Mouse (Mus musculus) megakaryocyte progenitor cell, adult 5-6 weeks (primary cell): ENCODE results near the gene Dnm3. TPM values are rescaled to one million over a fixed set of nuclear protein-coding genes. Genes with fewer than 3 reads are reported as not detected.
A peak's percentile ranks its signal among the peaks of the same experiment; 100 is the strongest.

Experiments used
- ATAC-seq: replicated peaks from 2 replicates; pipeline ENCODE4 v1.8.0; 2016; ENCODE audit warnings: mild to moderate bottlenecking, moderate TSS enrichment, inconsistent platforms; ENCODE audit not compliant: poor library complexity
- total RNA-seq, 2 experiments: library from RNA; stranded (forward) in 1 of 2; stranded (reverse) in 1 of 2; fragments of 157-497, 149-512 nt in 1 of 2; fragments of 200-1000 nt in 1 of 2; gene quantifications; 2 replicates each; pipeline versions ENCODE4 v1.2.3 to v1.2.4; 2015 to 2017

Dnm3 gene
- total RNA-seq, 2 experiments from 2014 or later, result not detected

DNA sequence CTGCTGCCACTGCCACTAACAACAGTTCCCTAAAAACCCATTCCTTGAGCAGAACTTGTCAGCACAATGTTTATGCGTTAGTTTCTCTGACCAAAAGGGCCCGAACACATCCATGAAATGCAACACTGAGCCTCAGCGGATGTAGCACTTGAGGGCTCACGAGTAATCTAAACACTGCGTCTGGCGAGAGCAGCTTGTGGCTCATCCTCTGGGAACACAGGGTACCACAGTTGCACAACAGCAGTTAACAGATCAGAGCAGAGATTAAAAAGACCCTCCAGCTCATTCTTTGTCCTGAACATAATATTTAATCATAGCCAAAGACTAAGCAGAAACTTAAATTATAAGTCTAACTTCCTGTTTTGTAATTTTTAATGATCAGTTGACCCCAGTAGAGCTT, 305.0 kb downstream of the Dnm3 start:
- ATAC-seq, result no peak

DNA sequence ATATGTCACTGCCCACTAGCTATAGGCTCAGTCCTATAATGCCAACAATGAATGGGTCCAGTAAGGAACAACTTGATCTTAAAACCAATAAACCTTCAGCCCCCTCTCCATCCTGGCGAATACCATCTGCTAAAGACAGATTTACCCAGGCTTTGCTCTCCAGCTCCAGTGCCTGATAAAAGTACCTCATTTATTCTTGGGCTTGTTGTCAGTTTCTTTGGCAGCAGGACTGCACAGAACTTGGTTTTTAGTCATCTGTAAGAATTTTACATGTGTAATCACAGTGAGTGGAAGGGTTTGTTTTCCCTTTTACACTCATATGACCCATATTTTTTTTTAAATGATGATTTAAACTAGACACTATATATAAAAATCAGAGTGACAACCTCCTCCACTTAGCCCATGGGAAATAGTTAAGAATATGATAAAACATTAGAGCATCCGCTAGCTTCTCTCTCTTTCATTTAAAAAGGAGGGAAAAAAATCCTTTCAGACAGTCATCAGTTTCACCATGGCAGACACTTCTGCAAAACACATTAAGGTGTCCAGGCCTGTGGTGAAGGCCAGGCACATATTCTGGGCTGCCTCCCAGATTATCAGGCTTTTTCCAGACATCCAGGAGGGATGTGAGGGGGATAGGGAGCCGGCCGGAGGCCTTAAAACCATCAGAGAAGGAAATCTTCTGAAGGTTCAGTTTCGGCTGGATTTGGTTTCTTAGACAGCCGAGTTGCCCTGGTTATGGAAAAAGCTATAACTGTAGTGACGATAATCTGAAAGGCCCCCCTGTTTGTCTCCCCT, 313.9 kb downstream of the Dnm3 start:
- ATAC-seq, result no peak

DNA sequence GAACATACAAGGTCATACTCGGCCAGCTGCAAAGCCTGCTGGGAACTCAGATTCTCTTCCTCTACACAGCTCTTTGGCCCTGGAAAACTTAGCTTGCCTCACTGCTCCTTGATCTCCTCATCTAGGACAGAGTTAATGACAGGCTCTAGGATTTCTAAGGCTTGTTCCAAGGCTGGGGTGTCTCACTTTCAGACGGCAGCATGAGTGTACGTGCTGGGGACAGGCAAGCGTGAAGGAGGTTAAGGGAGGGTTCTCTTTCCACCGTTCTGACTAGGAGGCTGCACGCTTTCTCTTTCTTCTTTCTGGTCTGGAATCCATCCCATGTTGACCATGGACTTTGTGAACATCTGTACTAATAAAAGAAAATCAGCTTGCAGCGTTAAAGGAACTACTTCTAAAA, 315.2 kb downstream of the Dnm3 start:
- no peak; the same call in 1 of the 2 replicates for ATAC-seq

DNA sequence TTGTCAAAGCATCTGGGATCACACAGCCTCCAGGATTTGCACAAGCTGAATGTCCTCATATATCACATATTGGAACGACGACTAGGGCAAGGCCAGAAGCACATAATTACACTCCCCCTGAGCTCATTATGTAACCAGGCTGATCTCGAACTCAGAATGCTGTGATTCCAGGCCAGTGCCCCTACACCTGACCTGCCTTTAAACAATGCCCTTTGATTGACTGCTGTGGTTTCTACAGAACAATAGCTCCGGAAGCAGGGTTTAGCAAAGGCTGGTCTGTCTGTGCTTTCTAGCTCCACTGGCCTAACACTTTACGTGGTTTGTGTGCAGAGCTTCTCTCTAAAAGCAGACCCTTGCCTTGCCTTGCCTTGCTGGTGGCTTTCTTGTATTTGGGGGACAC, 315.6 kb downstream of the Dnm3 start:
- peak; percentile 40 for ATAC-seq

DNA sequence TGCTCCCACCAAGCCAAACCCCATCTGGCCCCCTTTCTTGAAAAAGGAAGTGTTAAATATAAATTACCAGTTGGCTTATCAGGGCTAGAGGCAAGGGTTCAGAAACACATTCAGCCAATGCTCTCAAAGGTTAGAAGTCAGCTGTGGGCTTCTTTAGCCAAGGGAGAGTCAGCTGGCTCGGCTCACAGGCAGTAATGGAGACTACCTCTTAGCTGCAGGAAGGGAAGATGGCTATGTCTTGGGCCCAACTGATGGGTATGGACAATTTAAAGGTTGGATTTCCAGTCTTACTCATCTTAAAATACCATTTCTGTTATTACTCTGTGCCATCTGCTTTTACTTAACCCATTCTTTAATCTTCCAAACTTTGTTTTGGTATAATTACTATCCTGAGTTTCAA, 317.1 kb downstream of the Dnm3 start:
- no peak for ATAC-seq

DNA sequence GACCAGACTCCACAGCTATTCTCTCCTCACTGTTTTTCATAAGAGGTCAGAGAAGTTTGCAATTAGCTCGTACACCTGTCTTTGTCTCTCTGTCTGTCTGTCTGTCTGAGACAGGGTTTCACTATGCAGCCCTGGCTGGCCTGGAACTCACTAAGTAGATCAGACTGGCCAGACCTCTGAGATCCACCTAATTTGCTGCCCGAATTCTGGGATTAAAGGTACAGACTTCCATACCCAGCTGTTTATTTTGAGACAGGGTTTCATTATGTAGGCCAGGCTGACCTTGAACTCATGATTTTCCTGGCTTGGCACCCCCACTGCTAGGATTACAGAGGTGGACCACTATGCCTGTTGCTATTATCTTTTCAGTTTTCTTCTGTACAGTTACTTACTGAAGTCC, 319.3 kb downstream of the Dnm3 start:
- ATAC-seq, result no peak

DNA sequence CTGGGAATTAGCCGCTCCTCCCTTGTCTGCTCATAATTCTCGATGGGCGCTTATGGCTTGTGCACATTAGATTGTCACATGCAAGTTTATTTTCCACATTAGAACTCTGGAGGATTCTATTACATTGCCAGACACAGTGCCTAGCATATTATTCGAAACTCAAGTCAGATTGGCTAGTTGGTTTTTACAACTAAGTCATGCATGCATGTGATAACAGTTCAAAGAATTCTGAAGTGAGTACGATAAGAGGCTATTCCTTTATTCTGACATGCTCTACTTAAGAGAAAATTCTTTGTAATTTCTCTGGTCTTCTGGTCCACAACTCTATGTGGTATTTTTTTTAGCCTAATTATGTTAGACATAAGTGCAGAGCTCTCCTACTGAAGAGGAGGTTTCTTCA, 320.2 kb downstream of the Dnm3 start:
- peak; percentile 71 for ATAC-seq

DNA sequence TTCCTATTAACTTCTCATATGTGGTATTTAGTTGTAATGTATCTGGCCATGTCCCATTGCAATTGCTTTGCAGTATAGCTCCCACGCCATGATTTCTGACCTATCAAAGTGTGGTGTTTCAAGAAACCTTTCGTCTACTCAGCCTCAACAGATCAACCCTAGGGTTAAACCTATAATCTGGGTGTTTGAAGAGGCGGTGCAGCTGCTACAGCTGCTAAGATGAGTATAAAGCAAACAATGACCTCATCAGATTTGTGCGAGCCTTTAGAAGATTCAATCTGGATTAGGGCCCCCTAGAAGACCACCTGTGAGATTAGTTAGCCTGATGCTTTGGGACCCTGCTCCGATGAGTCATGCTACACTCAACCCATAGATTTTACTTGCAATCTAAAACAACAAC, 321.0 kb downstream of the Dnm3 start:
- no peak for ATAC-seq

DNA sequence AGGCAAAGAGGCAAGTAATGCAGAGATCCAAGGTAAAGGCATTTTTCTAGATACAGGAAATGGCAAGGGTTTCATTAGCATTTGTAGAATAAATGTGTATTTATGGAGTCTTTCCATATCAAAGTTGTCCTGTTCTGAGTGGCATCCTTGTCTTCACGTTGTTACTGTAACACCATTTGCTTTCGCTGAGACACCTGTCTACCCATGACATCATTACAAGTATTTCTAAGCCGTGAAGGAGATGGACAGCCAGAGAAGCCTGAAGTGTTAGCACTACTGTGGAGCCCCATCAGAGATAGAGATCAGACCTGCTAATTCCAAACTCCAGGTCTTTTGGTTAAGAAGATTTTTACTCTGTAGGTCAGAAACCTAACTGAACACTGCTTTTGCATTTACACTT, 322.3 kb downstream of the Dnm3 start:
- ATAC-seq, result no peak

DNA sequence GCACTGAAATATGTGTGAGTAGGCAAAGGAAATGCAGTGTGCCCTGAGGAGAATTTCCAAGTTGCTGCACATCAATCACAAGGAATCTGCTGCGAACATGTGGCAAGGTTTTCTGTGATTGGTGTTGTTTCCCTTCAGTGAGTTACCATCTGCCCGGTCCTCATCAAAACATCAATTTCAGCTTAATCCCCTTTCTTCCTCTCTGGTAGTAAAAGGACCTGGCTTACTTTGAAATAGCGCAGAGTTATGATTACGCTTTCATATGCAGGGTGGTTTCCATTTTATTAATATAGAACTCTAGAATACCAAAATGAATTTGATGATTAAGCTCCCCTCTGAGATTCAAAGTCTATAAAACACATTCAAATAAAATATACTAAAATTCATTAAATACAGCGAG, 324.7 kb downstream of the Dnm3 start:
- ATAC-seq, result no peak

DNA sequence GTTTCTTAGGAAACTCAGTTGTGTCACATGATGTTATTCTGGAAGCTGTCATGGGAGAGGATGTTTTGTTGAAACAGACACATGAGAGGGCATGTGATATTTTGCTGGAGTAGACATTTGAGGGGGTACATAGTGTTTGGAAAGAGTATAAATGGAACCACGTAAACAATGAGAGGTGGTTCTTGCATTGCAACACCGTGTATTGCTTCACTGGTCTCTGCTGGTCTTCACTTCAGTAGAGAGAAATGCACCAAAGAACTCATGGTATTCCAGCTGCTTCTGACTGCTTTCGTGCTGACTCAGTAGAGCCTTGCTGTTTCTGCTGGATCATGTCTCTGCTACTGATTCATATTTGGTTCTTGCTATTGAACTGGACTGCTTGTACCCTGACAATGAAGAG, 328.1 kb downstream of the Dnm3 start:
- peak; percentile 59 for ATAC-seq

DNA sequence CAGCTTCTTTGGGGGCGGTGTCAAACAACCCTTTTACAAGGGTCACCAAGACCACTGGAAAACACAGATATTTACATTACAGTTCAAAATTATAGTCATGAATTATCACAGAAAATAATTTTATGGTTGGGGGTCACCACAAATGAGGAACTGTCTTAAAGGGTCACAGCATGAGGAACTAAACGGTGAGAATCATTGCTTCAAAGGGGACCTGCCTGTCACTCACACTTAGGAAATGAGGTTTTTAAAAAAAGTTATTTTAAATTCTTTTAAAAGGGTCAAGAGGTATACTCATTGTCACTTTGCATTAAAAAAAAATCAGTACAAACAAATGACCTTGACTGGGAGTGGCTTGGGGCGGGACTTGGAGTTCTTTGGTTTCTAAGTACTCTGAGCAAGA, 330.3 kb downstream of the Dnm3 start:
- peak; percentile 35; the same call in 1 of the 2 replicates for ATAC-seq

DNA sequence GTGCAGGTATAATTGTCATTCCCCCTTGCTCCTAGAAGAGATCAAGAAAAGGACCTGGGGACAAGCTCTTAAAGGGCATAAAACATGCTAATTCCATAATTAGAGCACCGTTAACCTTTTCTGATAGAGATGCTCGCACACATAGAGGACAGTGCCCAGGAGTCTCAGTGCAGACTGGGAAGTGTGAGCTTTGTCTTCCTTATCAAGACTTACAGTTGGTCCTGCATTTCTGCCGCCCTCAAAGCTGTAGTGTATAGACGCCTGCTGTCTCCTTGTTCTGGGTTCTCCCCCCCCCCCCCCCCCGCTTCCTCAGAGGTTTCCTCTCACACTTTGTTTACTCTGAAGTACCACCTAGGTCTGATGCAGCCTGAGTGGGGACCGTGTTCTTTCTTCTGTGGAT, 332.1 kb downstream of the Dnm3 start:
- 0 out of 2 replicates have a peak, but pooled peaks have one; percentile 24 for ATAC-seq

DNA sequence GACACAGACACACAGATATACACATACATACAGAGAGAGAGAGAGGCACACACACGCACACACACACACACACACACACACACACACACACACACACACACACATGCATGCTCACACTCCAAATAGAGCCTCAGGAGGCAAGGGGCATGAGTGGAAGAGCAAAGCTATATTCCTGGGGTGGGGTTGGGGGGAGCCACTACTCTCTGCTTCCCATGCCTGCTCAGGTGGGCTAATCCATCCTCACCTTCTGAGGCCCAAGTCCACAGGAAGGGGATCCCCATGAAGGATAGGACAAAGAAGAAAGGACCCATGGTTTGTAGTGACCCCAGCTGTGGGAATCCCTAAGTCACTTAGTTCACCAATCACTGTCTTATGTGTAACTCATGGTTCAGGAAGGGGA, 332.8 kb downstream of the Dnm3 start:
- ATAC-seq, result no peak

DNA sequence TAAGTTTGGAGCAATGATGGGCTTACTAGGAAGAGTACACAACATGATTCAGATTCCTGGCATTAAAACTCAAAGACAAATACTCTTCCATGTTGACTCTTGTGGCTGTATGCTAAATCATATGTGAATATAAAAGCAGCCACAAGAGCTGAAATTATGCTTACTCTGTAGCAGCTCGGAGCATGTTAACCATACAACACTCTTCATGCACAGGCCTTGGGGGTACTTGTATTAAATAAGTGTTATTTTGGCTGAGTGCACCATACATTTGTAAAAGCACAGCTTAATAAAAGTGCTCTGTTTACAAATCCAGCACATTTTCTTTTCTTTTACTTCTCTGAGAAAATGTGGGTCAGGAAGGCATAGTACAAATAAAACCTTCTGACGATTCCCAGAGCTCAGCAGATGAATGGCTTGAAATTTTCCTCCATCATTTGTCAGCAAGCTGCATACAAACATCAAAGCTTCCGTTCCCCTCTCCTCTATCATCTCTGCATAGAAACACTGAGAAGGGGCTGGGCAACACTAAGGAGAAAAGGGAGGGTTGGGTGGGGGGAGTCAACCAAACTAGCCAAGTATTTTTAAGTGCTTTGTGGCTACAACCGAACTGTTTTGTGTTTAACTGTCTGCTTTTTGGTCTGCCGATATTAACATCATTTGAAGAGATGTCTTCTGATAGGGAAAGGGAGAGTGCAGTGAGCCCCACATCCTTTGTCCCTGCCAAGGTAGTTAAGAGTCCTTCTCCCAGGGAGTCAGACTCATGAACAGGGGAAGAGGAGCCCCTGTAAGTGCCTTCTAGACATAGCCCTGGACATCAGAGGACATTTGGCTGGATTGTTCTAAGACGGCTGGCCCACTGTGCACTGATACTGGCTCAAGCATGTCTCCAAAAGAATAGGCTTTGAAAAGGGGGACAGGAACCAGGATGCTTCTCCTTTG, 333.6 kb downstream of the Dnm3 start:
- no peak for ATAC-seq

DNA sequence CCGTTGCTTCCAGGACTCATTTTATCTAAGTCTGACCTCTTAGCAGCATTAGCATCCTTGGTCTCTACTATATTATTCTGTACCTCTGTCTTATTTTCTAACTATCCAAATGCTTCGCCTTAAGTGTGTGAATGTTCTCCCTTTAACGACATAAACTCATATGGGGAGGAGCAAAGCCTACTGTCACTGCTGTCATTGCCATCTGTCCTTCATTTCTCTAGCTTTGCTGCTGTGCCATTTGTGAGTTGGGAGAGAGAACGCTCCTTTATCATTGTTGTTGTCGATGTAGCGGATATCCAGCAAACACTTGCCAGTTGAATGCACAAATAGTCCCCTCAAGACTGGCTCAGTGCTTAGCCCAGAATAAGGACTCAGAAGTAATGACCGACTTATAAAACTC, 335.5 kb downstream of the Dnm3 start:
- no peak for ATAC-seq

DNA sequence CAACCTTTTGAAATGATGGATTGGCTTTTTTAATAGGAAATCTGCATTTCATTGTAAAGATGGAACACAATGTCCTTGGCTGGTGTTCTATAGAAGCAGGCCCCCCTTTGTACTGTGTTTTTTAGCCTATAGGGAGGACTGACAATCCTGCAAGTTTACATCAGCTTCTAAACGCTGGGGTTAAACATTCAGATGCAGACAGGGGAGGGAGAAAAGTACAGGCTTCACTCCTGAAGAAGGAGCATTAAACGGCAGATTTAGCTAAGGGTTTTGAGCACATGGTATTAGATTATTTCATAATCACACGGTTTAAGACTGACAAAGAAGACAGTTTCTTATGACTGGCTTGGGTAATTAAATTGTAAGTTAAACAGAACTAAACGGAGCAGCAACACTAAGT, 341.5 kb downstream of the Dnm3 start:
- no peak for ATAC-seq

DNA sequence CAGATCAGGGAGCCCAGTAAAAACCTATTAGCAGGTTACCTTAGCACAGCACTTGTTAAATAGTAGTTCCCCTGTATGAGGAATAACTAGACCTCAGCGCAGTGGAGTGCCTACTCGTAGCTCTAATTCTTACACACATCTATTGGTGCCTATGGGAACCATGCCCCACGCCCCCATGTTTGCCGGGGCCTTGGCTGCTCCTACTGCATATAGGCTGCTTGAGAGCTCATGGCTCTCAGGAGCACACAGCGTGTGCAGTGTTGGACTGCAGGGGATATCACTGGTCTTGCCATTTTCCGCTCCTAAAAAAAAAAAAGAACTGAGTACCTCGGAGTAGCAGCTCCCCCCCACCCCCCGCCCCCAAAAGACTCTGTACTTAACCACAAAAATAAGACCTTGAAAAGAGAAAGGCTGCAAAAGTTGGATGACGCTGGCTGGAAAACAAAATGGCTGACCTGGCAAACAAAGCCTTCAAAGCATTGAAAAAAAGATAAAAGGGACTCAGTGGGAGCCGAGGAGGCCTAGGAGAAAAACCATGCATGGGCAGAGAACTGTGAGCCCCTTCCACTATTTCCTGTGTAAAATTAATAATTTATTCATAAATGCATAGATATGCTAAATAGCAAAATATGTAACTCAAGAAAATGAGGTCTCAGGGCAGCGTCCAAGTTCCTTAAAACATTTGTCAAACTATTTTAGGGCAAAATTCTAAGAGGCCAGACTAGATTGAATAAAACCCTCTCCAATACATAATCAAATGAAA, 342.2 kb downstream of the Dnm3 start:
- no peak for ATAC-seq

DNA sequence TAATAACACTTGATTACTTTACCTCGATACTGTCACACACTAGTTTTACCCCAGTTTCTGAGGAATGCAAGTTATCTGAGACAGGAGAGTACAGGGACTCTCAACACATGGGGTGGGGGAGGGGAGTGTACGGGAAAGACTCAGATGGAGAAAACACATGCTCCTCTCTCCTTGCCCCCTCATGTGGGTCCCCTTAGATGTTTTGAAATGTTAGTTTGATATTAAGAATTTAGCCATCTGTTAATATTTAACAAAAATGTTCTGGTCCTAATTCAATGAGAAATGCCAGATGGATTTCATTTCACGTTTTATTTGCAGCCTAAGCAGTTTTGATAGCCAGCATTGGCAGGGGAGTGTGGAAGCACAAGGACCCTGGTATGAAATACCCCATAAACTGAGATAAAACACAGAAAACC, 343.2 kb downstream of the Dnm3 start:
- ATAC-seq, result no peak

DNA sequence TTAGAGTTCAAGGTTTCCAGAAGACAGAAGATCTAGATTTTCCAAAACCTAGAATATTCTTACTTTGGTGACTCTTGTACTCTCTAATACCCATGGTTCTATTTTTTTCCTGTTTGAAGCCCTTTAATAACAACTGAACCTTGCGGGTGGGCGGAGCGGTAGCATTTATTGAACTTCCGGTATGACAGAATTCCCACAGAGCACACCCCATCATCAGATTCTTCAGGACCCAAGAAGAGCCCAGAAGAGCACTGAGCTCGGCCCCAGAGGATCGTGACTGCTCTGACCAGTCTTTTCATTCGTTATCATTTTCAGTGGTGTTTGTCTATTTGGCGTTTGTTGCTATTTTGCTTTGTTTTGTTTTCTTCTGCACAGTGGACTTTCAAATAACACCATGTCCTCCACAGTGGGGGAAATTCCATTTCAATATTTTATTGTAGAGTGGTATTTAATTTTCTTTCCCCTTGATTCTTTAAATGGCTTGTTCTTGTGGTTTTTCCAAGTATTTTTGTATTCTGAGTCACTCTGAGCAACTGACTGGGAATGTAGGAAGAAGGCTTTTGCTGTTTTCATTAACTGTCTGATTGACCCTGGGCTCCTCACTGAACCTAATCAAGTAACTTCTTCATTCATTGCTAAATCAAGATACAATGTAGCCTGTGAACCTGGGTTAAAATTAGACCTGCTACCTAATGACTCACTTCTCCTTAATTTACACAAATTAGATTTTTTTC, 344.8 kb downstream of the Dnm3 start:
- ATAC-seq, result no peak
